Mouse (Mus musculus): Measurements from ENCODE around the gene Krit1.
"Not testable (repeated sequence)": the region's sequence is repeated elsewhere in the genome, so short reads cannot be mapped to it uniquely, and the experiment has no call there.

GRCm38 (mm10) chr5:3797101-3797500 lies 5.9 kb upstream of the Krit1 start:
- not testable (repeated sequence) for TF ChIP-seq CTCF (IDR thresholded peaks at IDR 0.05; ENCODE audit: low read depth, low read length); POLR2A (IDR thresholded peaks at IDR 0.05; ENCODE audit: insufficient read depth, low read length); EP300 (IDR thresholded peaks at IDR 0.05; ENCODE audit: insufficient read depth, low read depth, low read length)
